Mouse (Mus musculus): Measurements from ENCODE around the gene Fbxl7.

DNA sequence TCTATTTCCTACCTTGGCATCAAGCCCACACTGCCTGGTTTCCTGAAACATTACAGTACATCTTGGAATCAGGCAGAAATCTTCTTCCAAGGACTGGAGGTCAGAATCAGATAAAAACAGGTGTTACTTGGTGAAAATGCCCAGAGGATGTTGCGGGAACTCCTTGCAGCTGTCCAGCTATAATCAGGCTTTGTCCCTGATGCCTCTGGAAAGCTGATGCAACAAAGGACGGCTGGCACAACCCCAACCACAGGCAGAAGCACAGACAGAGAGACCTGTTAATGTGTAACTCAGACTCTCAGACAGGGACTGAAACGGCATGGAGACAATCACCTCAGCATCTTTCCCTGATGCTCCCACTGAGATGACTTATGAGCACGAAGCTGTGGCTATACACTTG, 133.7 kb downstream of the Fbxl7 start:
- TF ChIP-seq USF1 (IDR thresholded peaks at IDR 0.05; ENCODE audit: low read depth) (no peak), MAX (IDR thresholded peaks at IDR 0.05; ENCODE audit: low read depth) (no peak)

All from myocyte (in vitro differentiated cells).